Mouse (Mus musculus) layer of hippocampus, adult 2 months (tissue): ENCODE results near the gene Tmem117. TPM values are rescaled to one million over a fixed set of nuclear protein-coding genes. Genes with fewer than 3 reads are reported as not detected.

Source experiments
- DNase-seq, 2 experiments: peaks; one replicate each; pipeline ENCODE4 v3.0.0; 2022; ENCODE audit warnings: low spot score in 2 of 2
- H3K27ac ChIP-seq: fragments of 200-600 bp; 2 replicates; pipeline ENCODE4 v1.8.1; 2022
- H3K4me3 ChIP-seq: fragments of 200-600 bp; 2 replicates; pipeline ENCODE4 v1.8.1; 2022; ENCODE audit warnings: mild to moderate bottlenecking
- CTCF ChIP-seq: fragments of 200-600 bp; conservative IDR thresholded peaks from 2 replicates; pipeline ENCODE4 v1.8.1; 2022; ENCODE audit warnings: antibody characterized with exemption, mild to moderate bottlenecking, moderate library complexity
- total RNA-seq, 2 experiments: library from RNA; stranded (reverse); gene quantifications; 2 replicates each; pipeline ENCODE4 v1.2.3; 2021

The Tmem117 gene
- total RNA-seq, 2 experiments from 2014 or later, result 8.9 to 9.1 TPM

GRCm38 (mm10) chr15:94602441-94602840, 26.6 kb upstream of the Tmem117 start:
- TF ChIP-seq CTCF, result no peak
- Histone ChIP-seq H3K4me3 (no peak overlapping the region), H3K27ac (no peak overlapping the region)
- no peak for DNase-seq

GRCm38 (mm10) chr15:94607768-94608167, 21.3 kb upstream of the Tmem117 start:
- no peak for TF ChIP-seq CTCF
- no peak overlapping the region for H3K4me3 ChIP-seq
- no peak for DNase-seq
- no peak overlapping the region for H3K27ac ChIP-seq

GRCm38 (mm10) chr15:94616036-94616435, 13.0 kb upstream of the Tmem117 start:
- DNase-seq, result no peak
- Histone ChIP-seq H3K27ac (no peak overlapping the region), H3K4me3 (no peak overlapping the region)
- TF ChIP-seq CTCF, result no peak

- no peak overlapping the region for H3K4me3 ChIP-seq
- no peak for TF ChIP-seq CTCF
- H3K27ac ChIP-seq, result no peak overlapping the region
- DNase-seq, result no peak
These were observed 8.1 kb upstream of the Tmem117 start for GRCm38 (mm10) chr15:94620909-94621308.

- DNase-seq, result no peak
- peak overlapping the region; percentile 64; the same call in 1 of the 2 replicates for H3K4me3 ChIP-seq
- TF ChIP-seq CTCF, result no peak
- peak overlapping the region; percentile 88; the same call in 1 of the 2 replicates for H3K27ac ChIP-seq
These were observed 586 bp upstream of the Tmem117 start for GRCm38 (mm10) chr15:94628463-94628829.

GRCm38 (mm10) chr15:94630553-94630952, 1.5 kb downstream of the Tmem117 start:
- DNase-seq, result no peak
- Histone ChIP-seq H3K4me3 (no peak overlapping the region), H3K27ac (no peak overlapping the region)
- TF ChIP-seq CTCF, result no peak

- no peak overlapping the region for H3K4me3 ChIP-seq
- no peak for TF ChIP-seq CTCF
- no peak overlapping the region for H3K27ac ChIP-seq
- no peak for DNase-seq
These were observed 5.5 kb downstream of the Tmem117 start for GRCm38 (mm10) chr15:94634524-94634923.

GRCm38 (mm10) chr15:94638207-94638606, 9.2 kb downstream of the Tmem117 start:
- DNase-seq, result no peak
- TF ChIP-seq CTCF, result no peak
- Histone ChIP-seq H3K4me3 (no peak overlapping the region), H3K27ac (no peak overlapping the region)

- no peak for TF ChIP-seq CTCF
- no peak for DNase-seq
- H3K27ac ChIP-seq, result no peak overlapping the region
- no peak overlapping the region for H3K4me3 ChIP-seq
These were observed 10.1 kb downstream of the Tmem117 start for GRCm38 (mm10) chr15:94639126-94639525.

GRCm38 (mm10) chr15:94646012-94646411, 17.0 kb downstream of the Tmem117 start:
- DNase-seq, result no peak
- H3K4me3 ChIP-seq, result no peak overlapping the region
- H3K27ac ChIP-seq, result no peak overlapping the region
- no peak for TF ChIP-seq CTCF

- DNase-seq, result no peak
- Histone ChIP-seq H3K4me3 (no peak overlapping the region), H3K27ac (no peak overlapping the region)
- TF ChIP-seq CTCF, result no peak
These were observed 19.4 kb downstream of the Tmem117 start for GRCm38 (mm10) chr15:94648430-94648829.

GRCm38 (mm10) chr15:94649071-94649765, 20.2 kb downstream of the Tmem117 start:
- no peak overlapping the region for H3K27ac ChIP-seq
- TF ChIP-seq CTCF, result no peak

GRCm38 (mm10) chr15:94649766-94650120, 20.7 kb downstream of the Tmem117 start:
- TF ChIP-seq CTCF, result no peak
- no peak overlapping the region for H3K27ac ChIP-seq
- no peak overlapping the region for H3K4me3 ChIP-seq
- no peak for DNase-seq

More at GRCm38 (mm10) chr15:94649071-94649765, 20.2 kb downstream of the Tmem117 start:
- DNase-seq, result no peak
- H3K4me3 ChIP-seq, result no peak overlapping the region

- no peak for TF ChIP-seq CTCF
- no peak for DNase-seq
- Histone ChIP-seq H3K27ac (peak overlapping the region; percentile 66), H3K4me3 (peak overlapping the region; percentile 3)
These were observed 22.3 kb downstream of the Tmem117 start for GRCm38 (mm10) chr15:94651350-94651749.
